Mouse (Mus musculus) liver, adult 2 months (tissue): ENCODE results near the gene Hyal2.

ENCODE experiments used
- CTCF ChIP-seq: fragments of 200-500 bp; IDR thresholded peaks from 2 replicates; pipeline ENCODE4 v1.5.1; 2011; ENCODE audit warnings: low read depth, low read length, control low read depth
- POLR2A ChIP-seq: fragments of 200-500 bp; IDR thresholded peaks from 2 replicates; pipeline ENCODE4 v1.6.1; 2011; ENCODE audit warnings: low read length, control low read depth; ENCODE audit not compliant: insufficient read depth; ENCODE audit errors: extremely low read depth

GRCm38 (mm10) chr9:107590058-107590772 is 22.5 kb downstream of the Hyal2 start:
- TF ChIP-seq CTCF = no peak
- no peak for TF ChIP-seq POLR2A
